Mouse (Mus musculus) kidney, embryonic 16.5 days (tissue): ENCODE measurements around the gene Tmem44. TPM values are rescaled to one million over a fixed set of nuclear protein-coding genes. Genes with fewer than 3 reads are reported as not detected.

ENCODE experiments used
- ATAC-seq: fragments of 200-750 bp; cut with Nextera tagmentation; 2 replicates; pipeline ENCODE4 v1.8.0; 2017; ENCODE audit warnings: moderate TSS enrichment; ENCODE audit not compliant: low FRiP score, low TSS enrichment
- H3K27ac ChIP-seq: fragments of 300-500 bp; sonication (generic); 2 replicates; pipeline ENCODE4 v1.5.1; 2014; ENCODE audit warnings: low read length
- H3K27me3 ChIP-seq: fragments of 300-500 bp; sonication (generic); 2 replicates; pipeline ENCODE4 v1.6.1; 2014; ENCODE audit warnings: low read length, control low read depth, mixed read lengths; ENCODE audit not compliant: insufficient read depth
- H3K36me3 ChIP-seq: fragments of 300-500 bp; sonication (generic); 2 replicates; pipeline ENCODE4 v1.6.1; 2014; ENCODE audit warnings: low read length, control low read depth, mixed read lengths; ENCODE audit not compliant: insufficient read depth
- H3K4me1 ChIP-seq: fragments of 300-500 bp; sonication (generic); 2 replicates; pipeline ENCODE4 v1.6.1; 2014; ENCODE audit warnings: low read length, control low read depth, mixed read lengths; ENCODE audit not compliant: insufficient read depth
- H3K4me2 ChIP-seq: fragments of 300-500 bp; sonication (generic); replicated peaks from 2 replicates; pipeline ENCODE4 v1.6.1; 2014; ENCODE audit warnings: low read depth, low read length
- H3K4me3 ChIP-seq: fragments of 300-500 bp; sonication (generic); 2 replicates; pipeline ENCODE4 v1.5.1; 2014; ENCODE audit warnings: mild to moderate bottlenecking, low read length
- H3K9ac ChIP-seq: fragments of 300-500 bp; sonication (generic); replicated peaks from 2 replicates; pipeline ENCODE4 v1.6.1; 2014; ENCODE audit warnings: low read length
- H3K9me3 ChIP-seq: fragments of 300-500 bp; sonication (generic); 2 replicates; pipeline ENCODE4 v1.6.1; 2016; ENCODE audit warnings: low read length, control low read depth
- WGBS: fragments of 180-500 bp; shearing (Covaris S2); extraction: QIAGEN DNeasy Blood & Tissue Kit; methylation state at CpG from one replicate; pipeline ENCODE4 v1.1.7; 2014; 5-methylcytosine and 5-hydroxymethylcytosine counted together
- polyA plus RNA-seq: library from polyadenylated mRNA; unstranded; fragments of >200 nt; fragmentation: Nextera tagmentation; extraction: Ambion mirVana; gene quantifications from 2 replicates; pipeline ENCODE4 v1.2.1, GENCODE M21; 2015

Tmem44 gene
- polyA plus RNA-seq, 1 experiment from 2014 or later = 16.8 TPM

GRCm38 (mm10) chr16:30502221-30502891, 48.3 kb downstream of the Tmem44 start:
- H3K27me3 ChIP-seq = no peaks in the 10 kb centered on the region
- peaks cover 22% of the 10 kb centered on the region for H3K4me1 ChIP-seq
- peak overlapping the region; percentile 54 for H3K4me2 ChIP-seq
- peak overlapping the region; percentile 29 for H3K4me3 ChIP-seq
- WGBS = 7% methylated on average over 25 of the region's 25 CpGs
- no peaks in the 10 kb centered on the region for H3K36me3 ChIP-seq
- peak overlapping the region; percentile 44 for H3K9ac ChIP-seq
- H3K27ac ChIP-seq = peak overlapping the region; percentile 50
- no peaks in the 10 kb centered on the region for H3K9me3 ChIP-seq
- peak; percentile 37 for ATAC-seq

- Histone ChIP-seq H3K36me3 (no peaks in the 10 kb centered on the region), H3K27ac (no peak overlapping the region), H3K4me1 (peaks cover 22% of the 10 kb centered on the region), H3K4me3 (no peak overlapping the region), H3K4me2 (no peak overlapping the region), H3K9me3 (no peaks in the 10 kb centered on the region), H3K27me3 (no peaks in the 10 kb centered on the region), H3K9ac (no peak overlapping the region)
- WGBS = 54% methylated on average over 5 of the region's 5 CpGs
- ATAC-seq = no peak
Observed at GRCm38 (mm10) chr16:30501621-30502020, 49.0 kb downstream of the Tmem44 start.

- no peak overlapping the region for H3K4me2 ChIP-seq
- H3K9ac ChIP-seq = no peak overlapping the region
- H3K4me3 ChIP-seq = no peak overlapping the region
- peaks cover 22% of the 10 kb centered on the region for H3K4me1 ChIP-seq
- no peaks in the 10 kb centered on the region for H3K36me3 ChIP-seq
- no peak for ATAC-seq
- H3K9me3 ChIP-seq = no peaks in the 10 kb centered on the region
- H3K27me3 ChIP-seq = no peaks in the 10 kb centered on the region
- WGBS = 85% methylated on average over 7 of the region's 7 CpGs
- H3K27ac ChIP-seq = no peak overlapping the region
Observed at GRCm38 (mm10) chr16:30500223-30500622, 50.4 kb downstream of the Tmem44 start.

- Histone ChIP-seq H3K4me2 (peak overlapping the region; percentile 37), H3K4me3 (no peak overlapping the region), H3K27me3 (no peaks in the 10 kb centered on the region), H3K4me1 (peaks cover 22% of the 10 kb centered on the region), H3K36me3 (no peaks in the 10 kb centered on the region), H3K9ac (peak overlapping the region; percentile 28; the same call in 1 of the 2 replicates), H3K27ac (peak overlapping the region; percentile 65), H3K9me3 (no peaks in the 10 kb centered on the region)
- peak; percentile 37; the same call in 1 of the 2 replicates for ATAC-seq
- 15% methylated on average over 16 of the region's 16 CpGs for WGBS
Observed at GRCm38 (mm10) chr16:30499126-30499857, 51.4 kb downstream of the Tmem44 start.

GRCm38 (mm10) chr16:30497307-30497706, 53.3 kb downstream of the Tmem44 start:
- ATAC-seq = no peak
- 88% methylated on average over 5 of the region's 5 CpGs for WGBS

GRCm38 (mm10) chr16:30494883-30495282, 55.8 kb downstream of the Tmem44 start:
- WGBS = 81% methylated on average over 6 of the region's 6 CpGs
- ATAC-seq = no peak
- Histone ChIP-seq H3K9me3 (no peaks in the 10 kb centered on the region), H3K9ac (no peak overlapping the region), H3K27ac (no peak overlapping the region), H3K36me3 (no peaks in the 10 kb centered on the region), H3K4me2 (no peak overlapping the region), H3K4me3 (no peak overlapping the region), H3K4me1 (peaks cover 29% of the 10 kb centered on the region), H3K27me3 (no peaks in the 10 kb centered on the region)

More at GRCm38 (mm10) chr16:30497307-30497706, 53.3 kb downstream of the Tmem44 start:
- no peaks in the 10 kb centered on the region for H3K36me3 ChIP-seq
- H3K4me3 ChIP-seq = no peak overlapping the region
- no peaks in the 10 kb centered on the region for H3K9me3 ChIP-seq
- no peak overlapping the region for H3K9ac ChIP-seq
- H3K4me2 ChIP-seq = no peak overlapping the region
- H3K27ac ChIP-seq = no peak overlapping the region
- H3K27me3 ChIP-seq = no peaks in the 10 kb centered on the region
- H3K4me1 ChIP-seq = peaks cover 14% of the 10 kb centered on the region

GRCm38 (mm10) chr16:30491742-30492141, 58.9 kb downstream of the Tmem44 start:
- Histone ChIP-seq H3K9me3 (no peaks in the 10 kb centered on the region), H3K9ac (no peak overlapping the region), H3K36me3 (no peaks in the 10 kb centered on the region), H3K27me3 (no peaks in the 10 kb centered on the region), H3K4me1 (peaks cover 25% of the 10 kb centered on the region), H3K4me2 (no peak overlapping the region), H3K4me3 (no peak overlapping the region), H3K27ac (peak overlapping the region; percentile 29; the same call in 1 of the 2 replicates)
- WGBS = 30% methylated on average over 4 of the region's 4 CpGs
- ATAC-seq = no peak

GRCm38 (mm10) chr16:30490791-30491190, 59.9 kb downstream of the Tmem44 start:
- Histone ChIP-seq H3K4me3 (no peak overlapping the region), H3K4me2 (no peak overlapping the region), H3K27me3 (no peaks in the 10 kb centered on the region), H3K4me1 (peaks cover 25% of the 10 kb centered on the region), H3K36me3 (no peaks in the 10 kb centered on the region), H3K9me3 (no peaks in the 10 kb centered on the region), H3K27ac (peak overlapping the region; percentile 79), H3K9ac (no peak overlapping the region)
- WGBS = 23% methylated on average over 2 of the region's 2 CpGs
- peak; percentile 71; the same call in 1 of the 2 replicates for ATAC-seq

- Histone ChIP-seq H3K4me3 (no peak overlapping the region), H3K9me3 (no peaks in the 10 kb centered on the region), H3K36me3 (no peaks in the 10 kb centered on the region), H3K9ac (no peak overlapping the region), H3K27me3 (no peaks in the 10 kb centered on the region), H3K4me1 (peaks cover 25% of the 10 kb centered on the region), H3K4me2 (no peak overlapping the region), H3K27ac (peak overlapping the region; percentile 79)
- ATAC-seq = peak; percentile 93
- WGBS = 46% methylated on average over 4 of the region's 4 CpGs
Observed at GRCm38 (mm10) chr16:30490316-30490715, 60.3 kb downstream of the Tmem44 start.

- H3K36me3 ChIP-seq = no peaks in the 10 kb centered on the region
- no peaks in the 10 kb centered on the region for H3K27me3 ChIP-seq
- ATAC-seq = peak; percentile 60; the same call in 1 of the 2 replicates
- peak overlapping the region; percentile 79 for H3K27ac ChIP-seq
- WGBS = 41% methylated on average over 4 of the region's 4 CpGs
- H3K9ac ChIP-seq = no peak overlapping the region
- no peak overlapping the region for H3K4me2 ChIP-seq
- no peaks in the 10 kb centered on the region for H3K9me3 ChIP-seq
- peaks cover 25% of the 10 kb centered on the region for H3K4me1 ChIP-seq
- H3K4me3 ChIP-seq = no peak overlapping the region
Observed at GRCm38 (mm10) chr16:30489662-30490061, 61.0 kb downstream of the Tmem44 start.
